Comparison of ENCODE assay signal across 11 mouse cellular contexts in the genomic region with DNA sequence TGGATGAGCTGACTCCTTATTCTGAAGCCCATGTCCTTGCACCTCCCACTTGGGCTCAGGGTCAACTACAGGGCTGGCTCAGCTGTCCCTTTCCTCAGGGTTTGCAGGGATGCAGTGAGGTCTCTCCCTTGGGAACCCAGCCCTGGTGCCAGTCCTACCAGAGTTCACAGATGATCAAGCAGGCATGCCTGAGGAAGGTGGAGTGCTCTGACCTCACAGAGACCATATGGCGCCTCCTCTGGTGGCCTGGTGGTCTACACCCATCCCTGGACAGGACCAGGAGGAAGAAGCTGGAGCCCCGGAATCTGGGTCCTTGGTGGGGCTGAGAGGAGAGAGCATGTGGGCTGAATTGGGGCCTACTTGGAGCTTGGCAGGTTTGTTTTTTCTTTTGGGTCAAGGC. TPM values are rescaled to one million over a fixed set of nuclear protein-coding genes. Genes with fewer than 3 reads are reported as not detected.
DNase-seq lines count a peak whose midpoint lies in the region; ATAC-seq and TF ChIP-seq lines count a peak whose summit lies in the region.
"Had no signal": no experiment of that assay in that cellular context is flagged by ENCODE, and none has a peak within 500 bp of the region (broad histone marks: within the 10 kb centered on the region; RNA-seq: fewer than 3 reads in every experiment).

No protein-coding gene starts in this region.

- no peak for ATAC-seq in cerebellum, adult (ENCODE audit: insufficient number of reproducible peaks, low FRiP score, low TSS enrichment)
- ATAC-seq in liver, embryonic 12.5 days, result no peak
- no peak for ATAC-seq in liver, embryonic 11.5 days (replicated peaks; ENCODE audit: low FRiP score)
- ATAC-seq in liver, embryonic 16.5 days (ENCODE audit: low read depth), result no peak
- ATAC-seq: forebrain, embryonic 15.5 days had no signal

- H3K27ac ChIP-seq in cerebellum, adult 2 months (ENCODE audit: insufficient read depth, low read length), result peak overlapping the region; percentile 61
- H3K27ac ChIP-seq in liver, embryonic 12.5 days, result 0 out of 2 replicates have a peak overlapping the region, but pooled peaks have one; percentile 64
- no peak overlapping the region for H3K27ac ChIP-seq in liver, embryonic 11.5 days (ENCODE audit: low read depth, low read length)
- peak overlapping the region; percentile 80 for H3K27ac ChIP-seq in brown adipose tissue, adult 24 weeks (replicated peaks; ENCODE audit: low read depth, low read length)
- peak overlapping the region; percentile 66 for H3K27ac ChIP-seq in liver, embryonic 16.5 days (ENCODE audit: low read length)
- no peak overlapping the region for H3K27ac ChIP-seq in kidney, adult 2 months (ENCODE audit: insufficient read depth, low read depth, low read length)
- H3K27ac ChIP-seq: forebrain, embryonic 15.5 days had no signal

- TF ChIP-seq CTCF in cerebellum, adult 2 months (IDR thresholded peaks at IDR 0.05; ENCODE audit: borderline replicate concordance, insufficient read depth, low read depth, low read length), result no peak
- no peak for TF ChIP-seq CTCF in kidney, adult 2 months (conservative IDR thresholded peaks at IDR 0.05; ENCODE audit: insufficient read depth, insufficient read length, low read depth, low read length)

- no peaks in the 10 kb centered on the region for H3K9me3 ChIP-seq in liver, embryonic 12.5 days (replicated peaks)
- no peaks in the 10 kb centered on the region for H3K9me3 ChIP-seq in liver, embryonic 11.5 days (ENCODE audit: control insufficient read depth, low read length)
- H3K9me3 ChIP-seq in liver, embryonic 16.5 days (replicated peaks; ENCODE audit: control insufficient read depth, low read length), result no peaks in the 10 kb centered on the region
- H3K9me3 ChIP-seq: forebrain, embryonic 15.5 days had no signal

- TF ChIP-seq POLR2A in cerebellum, adult 2 months (IDR thresholded peaks at IDR 0.05; ENCODE audit: borderline replicate concordance, insufficient read depth, low read length), result no peak
- no peak for TF ChIP-seq POLR2A in kidney, adult 2 months (IDR thresholded peaks at IDR 0.05; ENCODE audit: low read depth, low read length)

- no peaks in the 10 kb centered on the region for H3K36me3 ChIP-seq in liver, embryonic 12.5 days
- H3K36me3 ChIP-seq in liver, embryonic 11.5 days (ENCODE audit: control insufficient read depth, insufficient read depth, low read length), result no peaks in the 10 kb centered on the region
- no peaks in the 10 kb centered on the region for H3K36me3 ChIP-seq in liver, embryonic 16.5 days (ENCODE audit: control insufficient read depth, insufficient read depth)
- no peaks in the 10 kb centered on the region for H3K36me3 ChIP-seq in kidney, adult 2 months (ENCODE audit: control insufficient read depth, insufficient read depth, low read length)
- H3K36me3 ChIP-seq: forebrain, embryonic 15.5 days had no signal

- H3K9ac ChIP-seq in liver, embryonic 12.5 days, result no peak overlapping the region
- H3K9ac ChIP-seq in liver, embryonic 11.5 days (ENCODE audit: low read depth, low read length), result no peak overlapping the region
- no peak overlapping the region for H3K9ac ChIP-seq in liver, embryonic 16.5 days (ENCODE audit: low read depth, low read length)
- H3K9ac ChIP-seq: forebrain, embryonic 15.5 days; lung, embryonic 14.5 days had no signal

- no peak overlapping the region for H3K4me3 ChIP-seq in cerebellum, adult 2 months (replicated peaks; ENCODE audit: insufficient read depth, low read depth, low read length)
- H3K4me3 ChIP-seq in liver, embryonic 12.5 days, result no peak overlapping the region
- H3K4me3 ChIP-seq in liver, embryonic 11.5 days (ENCODE audit: low read depth, low read length), result no peak overlapping the region
- no peak overlapping the region for H3K4me3 ChIP-seq in brown adipose tissue, adult 24 weeks (ENCODE audit: insufficient read depth, low read depth, low read length)
- H3K4me3 ChIP-seq in liver, embryonic 16.5 days (ENCODE audit: low read depth, low read length), result no peak overlapping the region
- no peak overlapping the region for H3K4me3 ChIP-seq in kidney, adult 2 months (ENCODE audit: insufficient read depth, low read depth, low read length)
- H3K4me3 ChIP-seq: forebrain, embryonic 15.5 days had no signal

- WGBS in cerebellum, adult 2 months, result 58% methylated on average over 2 of the region's 2 CpGs
- 26% methylated on average over 2 of the region's 2 CpGs for WGBS in liver, embryonic 12.5 days (ENCODE audit: insufficient replicate concordance)
- 57% methylated on average over 2 of the region's 2 CpGs for WGBS in liver, embryonic 11.5 days
- WGBS in liver, embryonic 16.5 days (ENCODE audit: insufficient replicate concordance), result 40% methylated on average over 2 of the region's 2 CpGs
- 84% methylated on average over 2 of the region's 2 CpGs for WGBS in kidney, adult 2 months

- no peak overlapping the region for H3K4me2 ChIP-seq in liver, embryonic 12.5 days
- no peak overlapping the region for H3K4me2 ChIP-seq in liver, embryonic 11.5 days
- H3K4me2 ChIP-seq in liver, embryonic 16.5 days (ENCODE audit: low read depth, low read length), result no peak overlapping the region
- H3K4me2 ChIP-seq: forebrain, embryonic 15.5 days; lung, embryonic 14.5 days had no signal

- peaks cover 89% of the 10 kb centered on the region for H3K4me1 ChIP-seq in cerebellum, adult 2 months (ENCODE audit: control insufficient read depth, insufficient read depth, low read length)
- peaks cover 45% of the 10 kb centered on the region for H3K4me1 ChIP-seq in liver, embryonic 12.5 days
- peaks cover 31% of the 10 kb centered on the region for H3K4me1 ChIP-seq in liver, embryonic 11.5 days (replicated peaks; ENCODE audit: control insufficient read depth, insufficient read depth, low read length)
- peaks cover 68% of the 10 kb centered on the region for H3K4me1 ChIP-seq in brown adipose tissue, adult 24 weeks (ENCODE audit: control insufficient read depth, insufficient read depth, insufficient read length, low read length)
- H3K4me1 ChIP-seq in liver, embryonic 16.5 days (ENCODE audit: control insufficient read depth, low read depth, low read length), result peaks cover 16% of the 10 kb centered on the region
- H3K4me1 ChIP-seq in kidney, adult 2 months (ENCODE audit: control insufficient read depth, insufficient read depth, low read length), result peaks cover 13% of the 10 kb centered on the region; the same call in 1 of the 2 replicates

- no peaks in the 10 kb centered on the region for H3K27me3 ChIP-seq in cerebellum, adult 2 months (ENCODE audit: control insufficient read depth, insufficient read depth, low read length)
- H3K27me3 ChIP-seq in liver, embryonic 12.5 days (replicated peaks), result peaks cover 17% of the 10 kb centered on the region
- H3K27me3 ChIP-seq in liver, embryonic 11.5 days (replicated peaks; ENCODE audit: control insufficient read depth, insufficient read depth, low read length), result no peaks in the 10 kb centered on the region
- no peaks in the 10 kb centered on the region for H3K27me3 ChIP-seq in liver, embryonic 16.5 days (ENCODE audit: control insufficient read depth, insufficient read depth, low read depth, low read length)
- H3K27me3 ChIP-seq in kidney, adult 2 months (replicated peaks; ENCODE audit: control insufficient read depth, insufficient read depth, low read length), result no peaks in the 10 kb centered on the region
- H3K27me3 ChIP-seq: forebrain, embryonic 15.5 days had no signal

- peak; percentile 46 to 62 for DNase-seq in cerebellum, adult 2 months
- DNase-seq in liver, embryonic 11.5 days (ENCODE audit: low spot score), result no peak
- no peak for DNase-seq in kidney, adult 2 months
- no peak for DNase-seq in embryo, embryonic 9.5 days (ENCODE audit: extremely low spot score)
- DNase-seq: lung, embryonic 14.5 days; thymus, postnatal 14 days had no signal

RNA-seq across cellular contexts. Expression of a gene that starts 57.9 kb away (rescaled TPM):
- 136 and 171 TPM in 2 replicates for polyA plus RNA-seq in cerebellum, adult 2 months (2012; rRNA removed)
- polyA plus RNA-seq in liver, embryonic 12.5 days (2016; fragmentation: Nextera tagmentation; extraction: Ambion mirVana), result 8.6 and 13.1 TPM in 2 replicates
- 16.2 and 20.0 TPM in 2 replicates for polyA plus RNA-seq in liver, embryonic 11.5 days (2014; fragmentation: Nextera tagmentation; extraction: Ambion mirVana)
- 14.3 and 19.1 TPM in 2 replicates for polyA plus RNA-seq in brown adipose tissue, adult 24 weeks (2012; ENCODE audit: insufficient read depth, insufficient read length, missing spikeins)
- polyA plus RNA-seq in liver, embryonic 16.5 days (2015; fragmentation: Nextera tagmentation; extraction: Ambion mirVana), result 4.9 and 5.1 TPM in 2 replicates
- polyA plus RNA-seq in kidney, adult 2 months (2012; rRNA removed), result 32.9 and 42.9 TPM in 2 replicates

Comparison
In these comparisons a context has a peak if more than half of its experiments do, and no peak if none do; other contexts are left out.
1. H3K27ac ChIP-seq: peak in cerebellum, adult 2 months (single experiment), liver, embryonic 12.5 days (single experiment), brown adipose tissue, adult 24 weeks (single experiment) and liver, embryonic 16.5 days (single experiment); none in liver, embryonic 11.5 days (single experiment) and kidney, adult 2 months (single experiment).
2. DNase-seq: peak in cerebellum, adult 2 months (2 of 2); none in liver, embryonic 11.5 days (single experiment), kidney, adult 2 months (single experiment) and embryo, embryonic 9.5 days (single experiment).